11 mouse cellular contexts compared by ENCODE assay signal in the genomic region with DNA sequence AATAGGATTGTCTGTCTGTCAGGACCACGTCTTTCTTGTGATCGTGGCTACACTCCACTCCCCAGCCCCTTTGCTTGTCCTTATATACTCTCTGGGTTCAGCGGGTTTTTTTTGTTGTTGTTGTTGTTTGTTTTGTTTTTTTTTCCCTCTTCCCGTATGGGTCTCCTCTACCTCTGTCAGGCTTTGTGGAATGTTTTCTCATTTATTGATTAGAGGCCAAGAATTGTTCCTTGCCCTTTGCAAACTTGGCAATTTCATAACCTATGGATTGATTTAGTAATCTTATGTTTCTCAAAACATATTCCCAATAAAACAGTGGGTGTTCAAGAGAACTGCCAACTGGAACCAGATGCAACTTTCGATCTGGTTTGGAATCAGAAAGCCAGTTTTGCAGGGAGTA. TPM values are rescaled to one million over a fixed set of nuclear protein-coding genes. Genes with fewer than 3 reads are reported as not detected.
"Had no signal": no experiment of that assay in that cellular context is flagged by ENCODE, and none has a peak within 500 bp of the region (broad histone marks: within the 10 kb centered on the region; RNA-seq: fewer than 3 reads in every experiment).

Gene Mup11 (minus strand): TSS at position 101 of the 400 bp plus-strand sequence.

RNA-seq across cellular contexts. Expression of gene Mup11, which starts in this region (rescaled TPM):
- total RNA-seq: neutrophil, adult 5-6 weeks had no signal
- polyA plus RNA-seq: neural tube, embryonic 13.5 days; neural tube, embryonic 14.5 days; small intestine, adult 2 months; spleen, adult 2 months; stomach, embryonic 14.5 days; stomach, embryonic 15.5 days; stomach, embryonic 16.5 days; stomach, postnatal 0 days; testis, adult 2 months; thymus, adult 2 months had no signal
